Mouse (Mus musculus) CD4-positive, CD25-positive, alpha-beta regulatory T cell, adult 9 weeks (primary cell): ENCODE results near the gene Hectd4. TPM values are rescaled to one million over a fixed set of nuclear protein-coding genes. Genes with fewer than 3 reads are reported as not detected.

Experiments
- polyA plus RNA-seq: library from polyadenylated mRNA; unstranded; fragments of 100-300 nt; shearing (Covaris generic); gene quantifications from one replicate; pipeline ENCODE4 v1.2.1, GENCODE M21; 2017

The Hectd4 gene
- polyA plus RNA-seq = 5.4 TPM

GRCm38 (mm10) chr5:121219980-121220731 is at the start of gene Hectd4:
Gene Hectd4, plus strand, starts transcription at chr5:121220219.

GRCm38 (mm10) chr5:121190836-121191583 is 29.0 kb upstream of the Hectd4 start, which contains the start of gene Ptpn11:
Gene Ptpn11, minus strand, starts transcription at chr5:121191397.

GRCm38 (mm10) chr5:121204132-121205089 is 15.6 kb upstream of the Hectd4 start, which contains the start of gene Rpl6:
Gene Rpl6, plus strand, starts transcription at chr5:121204481.

GRCm38 (mm10) chr5:121385461-121386119 is 165.6 kb downstream of the Hectd4 start, which contains the start of gene Trafd1:
Gene Trafd1, minus strand, starts transcription at chr5:121385632.

GRCm38 (mm10) chr5:121397187-121398145 is 177.4 kb downstream of the Hectd4 start, which contains the start of gene Naa25:
Gene Naa25, plus strand, starts transcription at chr5:121397936.

Other genes starting within 250 kb of the Hectd4 start
- not detected for gene Rph3a, start 210.1 kb upstream of the Hectd4 start, polyA plus RNA-seq
- 10.3 TPM for gene Ptpn11, start 28.8 kb upstream of the Hectd4 start, polyA plus RNA-seq
- gene Rpl6, start 15.7 kb upstream of the Hectd4 start, polyA plus RNA-seq = 949 TPM
- 62.0 TPM for gene Trafd1, start 165.4 kb downstream of the Hectd4 start, polyA plus RNA-seq
- 50.2 TPM for gene Naa25, start 177.7 kb downstream of the Hectd4 start, polyA plus RNA-seq
- gene Tmem116, start 231.7 kb downstream of the Hectd4 start, polyA plus RNA-seq = 1.9 TPM
- 63.0 TPM for gene Erp29, start 232.3 kb downstream of the Hectd4 start, polyA plus RNA-seq